Mouse (Mus musculus): Measurements from ENCODE around the gene Rras.

The Rras gene

DNA sequence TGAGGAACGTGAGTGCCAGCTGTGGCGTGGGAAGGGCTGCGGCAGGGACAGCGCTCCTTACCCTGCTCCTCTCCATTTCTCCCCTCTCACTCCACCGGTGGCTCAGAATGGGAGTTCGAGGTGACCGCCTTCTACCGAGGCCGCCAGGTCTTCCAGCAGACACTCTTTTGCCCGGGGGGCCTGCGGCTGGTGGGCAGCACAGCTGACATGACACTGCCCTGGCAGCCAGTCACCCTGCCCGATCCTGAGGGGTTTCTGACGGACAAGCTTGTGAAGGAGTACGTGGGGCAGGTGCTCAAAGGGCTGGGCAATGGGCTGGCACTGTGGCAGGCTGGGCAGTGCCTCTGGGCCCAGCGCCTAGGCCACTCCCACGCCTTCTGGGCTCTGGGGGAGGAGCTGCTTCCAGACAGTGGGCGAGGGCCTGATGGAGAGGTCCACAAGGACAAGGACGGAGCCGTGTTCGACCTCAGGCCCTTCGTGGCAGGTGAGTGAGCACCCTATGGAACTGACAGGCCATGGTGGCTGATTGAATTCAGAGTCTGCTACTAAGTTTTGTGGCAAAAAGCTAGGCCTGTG is 17.1 kb upstream of the Rras start:
- no peak for DNase-seq

GRCm38 (mm10) chr7:45002440-45002839 is 15.3 kb upstream of the Rras start:
- no peak for DNase-seq

GRCm38 (mm10) chr7:45004546-45004945 is 13.2 kb upstream of the Rras start:
- DNase-seq: no peak

DNA sequence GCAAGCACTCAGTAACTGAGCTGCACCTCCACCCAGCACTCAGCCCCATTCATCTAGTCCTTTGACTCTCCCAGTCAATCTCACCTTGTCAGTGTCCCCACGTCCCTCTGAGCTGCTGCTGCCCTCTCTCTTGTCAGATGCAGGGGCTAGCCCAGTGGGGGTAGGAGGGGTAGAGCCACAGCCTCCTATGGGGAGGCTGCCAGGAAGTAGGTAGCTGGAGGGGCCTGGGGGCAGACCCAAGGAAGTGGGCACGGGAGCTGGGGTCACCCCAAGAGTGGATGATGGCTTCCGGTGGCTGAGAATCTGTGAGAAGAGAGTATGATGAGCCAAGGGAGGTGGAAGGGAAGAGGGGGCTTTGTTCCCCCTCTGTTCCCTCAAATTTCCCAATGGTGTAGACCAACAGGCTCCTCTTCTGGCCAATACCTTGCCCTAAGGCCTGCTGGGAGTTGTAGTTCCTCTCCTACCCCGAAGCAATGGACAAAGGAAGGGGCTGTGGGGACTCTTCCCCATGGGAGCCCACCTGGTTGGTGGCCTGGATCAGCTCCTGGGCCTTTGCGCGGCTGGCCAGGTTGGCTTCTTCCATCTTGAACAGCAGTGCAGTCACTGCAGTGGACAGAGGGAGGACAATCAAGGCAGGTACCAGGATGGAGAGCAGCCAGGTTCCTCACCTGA is 12.3 kb upstream of the Rras start:
- no peak for DNase-seq

DNA sequence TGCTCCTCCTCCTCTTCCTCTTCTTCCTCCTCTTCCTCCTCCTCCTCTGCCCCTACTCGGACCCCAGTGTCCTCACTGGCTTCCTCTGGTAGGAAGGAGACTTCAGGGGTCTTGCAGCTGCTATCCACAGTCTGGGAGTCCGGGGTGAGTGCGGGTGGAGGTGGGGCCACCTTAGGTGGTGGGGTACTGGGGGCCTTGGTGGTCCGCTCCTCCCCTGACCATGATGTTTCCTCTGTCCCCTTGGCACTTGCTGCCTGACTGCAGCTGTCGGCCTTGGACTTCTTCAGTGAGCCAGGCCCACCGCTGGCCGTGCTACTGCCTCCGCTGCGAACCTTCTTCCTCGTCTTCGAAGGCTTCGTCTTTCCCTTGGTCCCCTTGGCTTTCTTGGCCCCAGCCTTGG is 11.3 kb upstream of the Rras start:
- no peak for DNase-seq

DNA sequence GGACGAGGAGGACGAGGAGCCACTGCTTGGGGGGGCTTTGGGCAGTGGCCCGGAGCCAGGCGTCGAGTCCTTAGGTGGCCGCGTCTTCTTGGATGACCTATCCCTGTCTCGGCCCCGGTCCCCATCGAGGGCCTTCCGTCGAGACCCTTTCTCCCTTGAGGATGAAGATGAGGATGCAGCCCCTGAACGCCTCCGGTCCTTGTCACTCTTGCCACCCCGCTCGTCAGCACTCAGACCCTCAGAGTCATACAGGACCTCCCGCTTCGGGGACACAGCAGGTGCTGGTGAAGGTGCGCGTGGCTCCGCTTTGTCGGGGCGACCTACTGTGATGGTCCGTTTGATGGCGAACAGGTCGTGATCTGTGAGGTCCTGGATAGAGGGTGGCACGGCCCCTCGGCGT is 10.6 kb upstream of the Rras start:
- DNase-seq: no peak

GRCm38 (mm10) chr7:45007846-45008245 is 9.9 kb upstream of the Rras start:
- DNase-seq: no peak

DNA sequence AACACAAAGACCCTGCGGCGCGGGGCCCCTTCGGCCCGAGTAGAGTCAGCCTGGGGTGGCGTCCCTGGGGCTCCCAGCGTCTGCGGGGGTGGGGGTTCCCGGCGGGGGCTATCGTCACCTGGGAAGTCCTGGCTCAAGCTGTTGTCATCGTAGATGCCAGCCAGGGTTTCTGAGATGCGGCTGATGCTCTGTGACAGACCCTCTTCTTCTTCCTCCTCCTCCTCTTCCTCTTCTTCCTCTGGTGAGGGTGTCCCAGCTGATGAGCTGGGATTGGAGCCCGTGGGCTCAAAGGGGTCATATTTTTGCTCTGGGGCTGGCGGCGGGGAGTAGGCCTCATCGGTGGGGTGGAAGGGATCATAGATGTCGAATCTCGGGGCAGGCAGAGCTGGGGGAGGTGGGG is 9.3 kb upstream of the Rras start:
- DNase-seq: no peak

DNA sequence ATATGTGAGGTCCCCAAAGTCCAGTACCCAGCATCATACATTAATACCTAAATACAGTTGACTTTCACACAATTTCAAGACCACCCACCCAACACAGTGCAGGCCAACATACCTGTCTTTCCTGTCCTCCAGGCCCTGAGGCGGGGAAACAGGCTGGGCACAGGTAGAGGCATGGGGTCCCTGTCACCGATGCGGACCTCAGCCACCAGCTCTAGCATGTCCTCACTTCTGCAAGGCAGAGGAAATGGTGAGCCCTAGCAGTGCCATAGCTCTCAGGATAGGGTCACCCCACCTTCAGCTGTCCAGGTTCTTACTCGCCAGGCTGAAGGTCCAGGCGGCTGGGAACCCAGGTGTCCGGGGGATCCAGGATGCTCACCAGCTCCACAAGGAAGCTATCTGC is 5.8 kb upstream of the Rras start:
- DNase-seq: no peak

DNA sequence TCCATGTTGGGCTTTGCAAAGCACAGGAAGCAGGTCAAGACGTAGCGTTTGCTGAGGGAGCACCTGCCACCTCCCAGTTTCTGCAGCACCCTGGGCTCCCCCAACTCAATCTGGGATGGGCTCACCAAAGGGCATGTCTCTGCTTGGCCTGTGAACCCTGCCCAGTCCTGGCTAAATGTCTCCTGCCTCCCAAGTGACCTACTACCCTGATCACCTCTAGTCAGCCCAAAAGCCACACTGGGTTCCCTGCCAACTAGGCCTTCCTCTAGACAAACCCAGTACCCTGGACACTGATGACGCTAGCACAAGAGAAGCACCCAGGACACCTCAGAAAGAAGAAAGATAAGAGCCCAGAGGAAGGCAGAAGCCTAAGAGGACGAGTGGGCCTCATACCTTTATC is 4.9 kb upstream of the Rras start:
- no peak for DNase-seq

- DNase-seq: no peak
These were observed 4.2 kb upstream of the Rras start for GRCm38 (mm10) chr7:45013366-45014095.

DNA sequence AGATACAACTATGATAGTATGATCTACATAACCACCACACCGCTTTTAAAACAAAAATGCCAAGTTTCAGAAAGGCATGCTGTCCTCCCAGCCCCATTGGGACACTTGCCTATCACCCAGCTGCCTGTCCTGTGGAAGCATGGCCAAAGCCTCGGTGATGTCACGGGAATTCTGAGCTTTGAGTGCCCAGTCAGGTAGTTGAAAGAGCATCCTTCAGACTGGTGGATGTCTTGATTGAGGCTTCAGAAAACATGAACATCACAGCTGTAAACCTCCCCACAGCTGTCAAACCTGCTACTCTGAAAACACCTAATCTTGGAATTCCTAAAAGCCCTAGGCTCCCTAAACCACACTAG is 3.7 kb upstream of the Rras start:
- no peak for DNase-seq

GRCm38 (mm10) chr7:45015344-45015956 is 2.3 kb upstream of the Rras start:
- peak; percentile 15 for DNase-seq

GRCm38 (mm10) chr7:45015957-45016612 is 1.7 kb upstream of the Rras start, which contains the start of gene Scaf1:
Gene Scaf1 (minus strand): TSS chr7:45016363.
- peak; percentile 99 for DNase-seq

DNA sequence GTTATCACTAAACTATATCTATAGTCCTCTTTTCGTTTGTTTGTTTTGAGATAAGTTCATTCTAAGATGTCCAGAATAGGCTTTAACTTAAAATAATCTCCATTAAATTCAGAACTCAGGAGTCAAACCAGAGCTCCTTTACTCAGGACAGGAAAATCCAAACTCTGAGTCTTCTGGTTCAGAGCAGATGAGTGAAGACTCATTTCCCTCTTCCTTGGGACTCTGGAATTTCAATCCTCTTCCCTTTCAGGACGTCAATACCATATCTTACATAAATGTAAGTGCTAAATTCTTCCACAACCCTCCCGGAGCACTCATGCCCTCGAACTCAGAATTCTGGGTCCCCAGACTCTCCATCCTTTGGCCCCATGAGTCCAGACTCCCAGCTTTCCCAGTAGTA is 1.0 kb upstream of the Rras start:
- no peak for DNase-seq

GRCm38 (mm10) chr7:45019031-45019571 is 1.3 kb downstream of the Rras start:
- peak; percentile 71 for DNase-seq

GRCm38 (mm10) chr7:45020225-45020624 is 2.5 kb downstream of the Rras start:
- DNase-seq: no peak

DNA sequence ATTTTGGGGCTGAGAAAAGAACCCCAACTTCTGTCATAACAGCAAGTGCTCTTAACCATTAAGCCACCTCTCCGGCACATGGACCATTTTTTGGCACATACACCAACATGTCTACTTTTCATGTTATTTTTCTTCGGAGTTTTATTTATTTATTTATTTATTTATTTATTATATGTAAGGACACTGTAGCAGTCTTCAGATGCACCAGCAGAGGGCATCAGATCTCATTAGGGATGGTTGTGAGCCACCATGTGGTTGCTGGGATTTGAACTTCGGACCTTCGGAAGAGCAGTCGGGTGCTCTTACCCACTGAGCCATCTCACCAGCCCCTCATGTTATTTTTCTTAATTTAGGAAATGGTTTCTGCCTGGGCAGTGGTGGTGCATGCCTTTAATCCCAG is 6.0 kb downstream of the Rras start:
- peak; percentile 26 for DNase-seq

- DNase-seq: no peak
These were observed 6.8 kb downstream of the Rras start for GRCm38 (mm10) chr7:45024281-45025248.

DNA sequence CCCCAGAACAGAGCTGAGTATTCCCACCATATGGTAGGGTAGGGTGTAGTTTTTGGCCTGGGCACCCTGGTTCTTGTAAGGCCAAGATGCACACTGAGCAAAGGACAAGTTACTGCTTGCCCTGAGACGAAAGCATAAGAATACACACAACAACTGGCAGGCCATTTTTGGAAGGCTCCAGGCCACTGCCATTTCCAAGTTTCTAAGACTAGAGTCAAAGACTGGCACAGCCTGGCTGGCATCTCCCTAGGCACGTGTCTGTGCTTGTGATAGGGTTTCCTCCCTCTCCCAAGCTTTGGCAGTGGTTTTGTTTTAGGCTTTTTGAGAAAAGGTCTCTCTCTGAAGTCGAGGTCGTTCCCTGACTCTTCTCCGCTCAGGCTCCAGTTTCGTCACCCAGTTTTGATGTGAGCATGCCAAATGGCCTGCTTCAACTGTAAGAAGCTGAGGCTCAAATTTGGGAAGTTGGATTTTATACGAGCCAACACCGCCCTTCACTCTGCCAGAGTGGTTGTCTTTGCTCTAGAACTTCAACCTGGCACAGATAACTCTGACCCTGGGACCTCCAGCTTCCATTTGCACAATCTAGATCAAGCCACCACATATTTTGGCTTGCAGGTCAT is 8.0 kb downstream of the Rras start:
- no peak for DNase-seq

- no peak for DNase-seq
These were observed 8.5 kb downstream of the Rras start for GRCm38 (mm10) chr7:45026256-45026655.

Data from lung, postnatal 14 days (tissue).